Mouse (Mus musculus) C2C12 (cell line): ENCODE results near the gene Dtd2.

Source experiments
- CTCF ChIP-seq: IDR thresholded peaks from one replicate; pipeline ENCODE4 v1.5.1; 2011; ENCODE audit not compliant: control insufficient read depth, insufficient read depth, insufficient read length
- MAX ChIP-seq: IDR thresholded peaks from one replicate; pipeline ENCODE4 v1.6.1; 2011; ENCODE audit warnings: mild to moderate bottlenecking, control low read depth
- MYOD1 ChIP-seq: IDR thresholded peaks from one replicate; pipeline ENCODE4 v1.6.1; 2011; ENCODE audit warnings: low read depth; ENCODE audit not compliant: control insufficient read depth, insufficient read length

- TF ChIP-seq CTCF: no peak
- no peak for TF ChIP-seq MAX
- TF ChIP-seq MYOD1: no peak
These were observed 17.8 kb downstream of the Dtd2 start for GRCm38 (mm10) chr12:51988536-51988935.
